Mouse (Mus musculus) liver, postnatal 0 days (tissue): ENCODE measurements at regions not wholly inside any gene's neighbourhood (a gene's known extent, or its start where the extent isn't known, plus 50 kb on each side); places are given as distances from the start of the nearest gene placed in this dataset.

ENCODE experiments used
- ATAC-seq: fragments of 200-750 bp; cut with Nextera tagmentation; 2 replicates; pipeline ENCODE4 v1.8.0; 2017; ENCODE audit warnings: mild to moderate bottlenecking, moderate library complexity
- DNase-seq: peaks from one replicate; pipeline ENCODE4 v3.0.0-alpha.2; 2016
- H3K27ac ChIP-seq: fragments of 300-500 bp; sonication (generic); 2 replicates; pipeline ENCODE4 v1.5.1; 2014; ENCODE audit warnings: antibody characterized with exemption, moderate library complexity, mild to moderate bottlenecking, low read depth
- H3K27me3 ChIP-seq: fragments of 300-500 bp; sonication (generic); 2 replicates; pipeline ENCODE4 v1.6.1; 2014; ENCODE audit warnings: low read length, control low read depth, mixed read lengths; ENCODE audit not compliant: insufficient read depth
- H3K36me3 ChIP-seq: fragments of 300-500 bp; sonication (generic); replicated peaks from 2 replicates; pipeline ENCODE4 v1.6.1; 2014; ENCODE audit warnings: mild to moderate bottlenecking, control low read depth, low read length, moderate library complexity, mixed read lengths; ENCODE audit not compliant: insufficient read depth
- H3K4me1 ChIP-seq: fragments of 300-500 bp; sonication (generic); 2 replicates; pipeline ENCODE4 v1.6.1; 2014; ENCODE audit warnings: antibody characterized with exemption, mild to moderate bottlenecking, control low read depth; ENCODE audit not compliant: insufficient read depth
- H3K4me2 ChIP-seq: fragments of 300-500 bp; sonication (generic); 2 replicates; pipeline ENCODE4 v1.6.1; 2014; ENCODE audit warnings: low read depth, mild to moderate bottlenecking, low read length, moderate library complexity, mixed read lengths
- H3K4me3 ChIP-seq: fragments of 300-500 bp; sonication (generic); 2 replicates; pipeline ENCODE4 v1.5.1; 2014; ENCODE audit warnings: low read depth, low read length
- H3K9ac ChIP-seq: fragments of 300-500 bp; sonication (generic); replicated peaks from 2 replicates; pipeline ENCODE4 v1.6.1; 2014; ENCODE audit warnings: mild to moderate bottlenecking, moderate library complexity
- H3K9me3 ChIP-seq: fragments of 300-500 bp; sonication (generic); 2 replicates; pipeline ENCODE4 v1.6.1; 2016; ENCODE audit warnings: mild to moderate bottlenecking, control low read depth, low read length, mixed read lengths
- CTCF ChIP-seq: sonication (generic); IDR thresholded peaks from 2 replicates; pipeline ENCODE4 v1.5.1; 2016; ENCODE audit warnings: antibody characterized with exemption, low read depth
- EP300 ChIP-seq: IDR thresholded peaks from 2 replicates; pipeline ENCODE4 v1.6.1; 2016; ENCODE audit warnings: antibody characterized with exemption, low read depth, mild to moderate bottlenecking
- WGBS: fragments of 180-500 bp; shearing (Covaris S2); extraction: QIAGEN DNeasy Blood & Tissue Kit; methylation state at CpG from one replicate; pipeline ENCODE4 v1.1.7; 2014; ENCODE audit not compliant: insufficient replicate concordance; 5-methylcytosine and 5-hydroxymethylcytosine counted together

DNA sequence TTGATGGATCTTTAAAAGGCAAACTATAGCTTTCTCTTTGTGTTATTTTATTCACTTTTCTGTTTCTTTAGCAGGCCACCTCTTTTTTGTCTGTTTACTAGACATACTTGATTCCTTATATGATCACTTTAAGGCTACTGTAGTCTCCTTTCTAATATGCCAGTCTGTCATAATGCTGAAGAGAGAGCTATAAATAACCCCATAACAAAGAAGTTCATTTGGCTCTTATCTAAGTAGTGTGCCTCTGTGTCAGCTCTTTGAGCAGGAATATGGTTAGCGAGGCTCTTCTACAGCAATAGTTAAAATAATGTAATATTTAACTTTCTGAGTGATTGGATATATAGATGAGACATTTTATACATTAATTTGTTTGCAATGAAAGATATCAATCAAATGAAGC is 507.0 kb upstream of the Cblb start:
- H3K9me3 ChIP-seq, result no peaks in the 10 kb centered on the region
- H3K4me2 ChIP-seq, result no peak overlapping the region
- DNase-seq (no peak), ATAC-seq (no peak)
- H3K4me1 ChIP-seq, result no peaks in the 10 kb centered on the region
- no peak overlapping the region for H3K27ac ChIP-seq
- no peaks in the 10 kb centered on the region for H3K27me3 ChIP-seq
- no peaks in the 10 kb centered on the region for H3K36me3 ChIP-seq
- WGBS, result 57% methylated on average over 1 of the region's 1 CpGs
- no peak for TF ChIP-seq EP300
- TF ChIP-seq CTCF, result no peak
- no peak overlapping the region for H3K4me3 ChIP-seq
- H3K9ac ChIP-seq, result no peak overlapping the region

DNA sequence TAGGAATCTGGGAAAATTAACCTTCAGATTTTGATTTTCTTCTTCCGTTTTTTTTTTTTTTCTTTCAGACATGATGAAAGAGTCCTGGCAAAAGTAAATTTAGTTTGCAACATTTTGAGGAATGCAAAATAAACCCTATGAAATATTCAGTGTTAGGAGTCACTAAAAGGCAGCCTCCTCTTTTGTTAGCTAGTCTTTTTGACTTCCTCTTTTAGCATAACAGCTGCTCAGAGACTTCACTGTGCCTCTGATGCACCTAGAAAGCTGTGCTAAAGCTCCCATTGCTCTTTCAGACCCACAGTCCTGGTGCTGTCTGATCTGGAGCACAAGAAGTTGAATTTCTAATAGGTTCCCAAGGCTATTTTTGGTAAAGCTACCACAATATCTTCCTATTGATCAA is 498.5 kb upstream of the Cblb start:
- Histone ChIP-seq H3K27ac (no peak overlapping the region), H3K4me3 (no peak overlapping the region), H3K4me1 (no peaks in the 10 kb centered on the region), H3K9ac (no peak overlapping the region), H3K4me2 (no peak overlapping the region), H3K9me3 (no peaks in the 10 kb centered on the region), H3K27me3 (no peaks in the 10 kb centered on the region), H3K36me3 (no peaks in the 10 kb centered on the region)
- ATAC-seq, result no peak
- DNase-seq, result no peak
- TF ChIP-seq EP300 (no peak), CTCF (no peak)
- 61% methylated on average over 1 of the region's 1 CpGs for WGBS

DNA sequence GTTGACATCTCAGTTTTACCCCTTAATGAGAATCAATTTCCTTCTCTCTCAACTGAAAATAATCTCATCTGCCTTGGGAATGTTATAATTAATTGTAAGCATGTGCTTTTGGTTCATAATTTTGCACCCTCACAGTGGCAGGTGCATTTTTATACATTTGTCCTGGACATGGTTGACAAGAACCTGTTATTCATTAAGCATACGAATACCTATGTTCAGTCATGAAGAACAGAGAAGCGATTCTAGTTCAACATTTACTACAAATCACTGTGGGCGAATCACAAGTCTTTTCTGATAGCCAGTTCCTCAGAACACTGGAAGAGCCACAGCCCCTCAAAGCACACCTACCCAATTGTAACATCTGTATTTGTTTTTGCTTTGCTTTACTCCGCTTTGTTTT is 487.3 kb upstream of the Cblb start:
- Histone ChIP-seq H3K27ac (no peak overlapping the region), H3K36me3 (no peaks in the 10 kb centered on the region), H3K27me3 (no peaks in the 10 kb centered on the region), H3K9ac (no peak overlapping the region), H3K4me3 (no peak overlapping the region), H3K9me3 (no peaks in the 10 kb centered on the region), H3K4me2 (no peak overlapping the region), H3K4me1 (no peaks in the 10 kb centered on the region)
- 78% methylated on average over 4 of the region's 4 CpGs for WGBS
- ATAC-seq (no peak), DNase-seq (no peak)
- TF ChIP-seq CTCF, result no peak
- no peak for TF ChIP-seq EP300

DNA sequence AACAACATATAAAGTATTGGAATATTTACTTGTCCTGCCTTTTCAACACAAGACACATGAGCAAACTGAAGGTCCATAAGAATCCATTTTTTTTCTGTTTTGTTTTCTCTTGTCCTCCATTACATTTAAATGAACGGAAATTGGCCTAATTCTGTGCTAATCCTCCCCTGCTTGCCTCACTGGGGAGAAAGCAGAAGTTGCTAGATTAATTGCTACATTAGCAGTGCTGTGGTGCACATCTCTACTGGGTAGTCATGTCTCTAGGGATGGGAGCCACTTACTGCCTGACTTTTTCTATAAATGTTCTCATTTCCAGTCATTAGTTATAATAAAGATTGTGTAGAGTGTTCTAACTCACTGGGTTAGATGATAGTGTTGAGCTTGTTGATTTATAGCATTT is 484.0 kb upstream of the Cblb start:
- no peaks in the 10 kb centered on the region for H3K36me3 ChIP-seq
- H3K27me3 ChIP-seq, result no peaks in the 10 kb centered on the region
- H3K27ac ChIP-seq, result no peak overlapping the region
- H3K9me3 ChIP-seq, result no peaks in the 10 kb centered on the region
- 50% methylated on average over 1 of the region's 1 CpGs for WGBS
- no peaks in the 10 kb centered on the region for H3K4me1 ChIP-seq
- H3K4me2 ChIP-seq, result no peak overlapping the region
- H3K4me3 ChIP-seq, result no peak overlapping the region
- no peak overlapping the region for H3K9ac ChIP-seq
- TF ChIP-seq CTCF (no peak), EP300 (no peak)
- no peak for DNase-seq
- ATAC-seq, result no peak

DNA sequence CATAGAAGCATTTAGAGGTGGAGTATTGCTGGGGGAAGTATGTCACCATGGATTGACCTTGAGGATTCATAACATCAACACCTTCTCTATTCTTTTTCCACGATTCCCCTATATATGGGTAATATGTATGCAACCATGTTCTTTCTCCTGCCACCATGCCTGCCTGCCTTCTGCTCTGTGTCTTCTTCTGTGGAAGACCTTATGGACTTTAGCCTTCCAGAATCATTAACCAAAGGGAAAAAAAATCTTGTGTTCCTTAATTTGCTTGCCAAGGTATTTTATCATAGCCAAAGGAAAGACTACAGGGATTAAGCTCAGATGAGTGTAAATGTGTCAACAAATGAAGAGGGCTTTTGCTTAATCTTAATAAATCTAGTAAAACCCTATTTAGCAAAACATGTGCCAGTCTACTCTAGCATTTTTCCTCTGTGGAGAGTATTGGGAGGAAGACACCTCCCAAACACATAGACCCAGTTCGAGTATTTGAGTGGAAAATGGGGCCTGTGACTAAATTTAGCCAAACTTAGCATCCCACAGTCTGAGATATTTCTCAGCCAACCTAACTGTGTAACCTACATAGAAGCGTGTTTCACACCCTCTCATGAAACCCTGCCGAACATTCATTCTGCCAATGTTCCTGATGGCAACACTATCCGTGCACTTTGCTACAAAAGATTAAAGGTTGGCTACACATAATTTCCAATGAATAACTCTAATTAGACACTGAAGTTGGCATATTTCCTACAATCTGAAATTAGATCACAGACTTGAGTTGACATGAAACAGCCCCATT is 468.0 kb upstream of the Cblb start:
- no peak overlapping the region for H3K27ac ChIP-seq
- H3K9me3 ChIP-seq, result no peaks in the 10 kb centered on the region
- ATAC-seq (no peak), DNase-seq (no peak)
- no peaks in the 10 kb centered on the region for H3K36me3 ChIP-seq
- H3K4me2 ChIP-seq, result no peak overlapping the region
- TF ChIP-seq CTCF (no peak), EP300 (no peak)
- 73% methylated on average over 5 of the region's 5 CpGs for WGBS
- no peaks in the 10 kb centered on the region for H3K4me1 ChIP-seq
- no peak overlapping the region for H3K9ac ChIP-seq
- no peak overlapping the region for H3K4me3 ChIP-seq
- H3K27me3 ChIP-seq, result no peaks in the 10 kb centered on the region

DNA sequence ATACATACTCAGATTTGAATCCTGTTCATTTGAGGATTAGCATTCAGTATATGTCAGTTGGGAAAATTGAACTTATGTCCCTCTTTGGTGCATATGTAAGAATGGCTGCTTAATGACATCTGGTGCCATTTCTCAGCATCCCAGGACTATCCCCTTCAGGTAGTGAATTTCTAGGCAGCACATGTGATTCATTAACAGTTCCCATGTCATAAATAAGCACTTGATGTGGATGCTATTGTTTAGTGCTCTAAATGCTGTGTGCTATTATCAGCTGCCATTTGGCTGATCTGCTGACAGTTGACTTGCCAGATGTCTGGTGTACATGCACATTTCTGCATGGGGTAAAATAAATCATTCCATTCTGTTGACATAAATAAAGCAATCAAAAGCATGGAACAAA is 467.0 kb upstream of the Cblb start:
- ATAC-seq, result no peak
- no peak for TF ChIP-seq CTCF
- TF ChIP-seq EP300, result no peak

More for the DNA sequence above, 467.0 kb upstream of the Cblb start:
- H3K36me3 ChIP-seq, result no peaks in the 10 kb centered on the region
- H3K9ac ChIP-seq, result no peak overlapping the region
- DNase-seq, result no peak
- H3K4me2 ChIP-seq, result no peak overlapping the region
- H3K9me3 ChIP-seq, result no peaks in the 10 kb centered on the region
- no peak overlapping the region for H3K4me3 ChIP-seq
- no peak overlapping the region for H3K27ac ChIP-seq
- no peaks in the 10 kb centered on the region for H3K27me3 ChIP-seq
- no peaks in the 10 kb centered on the region for H3K4me1 ChIP-seq
